Mouse (Mus musculus): Measurements from ENCODE around the gene Clca3a1.

Clca3a1 gene

DNA sequence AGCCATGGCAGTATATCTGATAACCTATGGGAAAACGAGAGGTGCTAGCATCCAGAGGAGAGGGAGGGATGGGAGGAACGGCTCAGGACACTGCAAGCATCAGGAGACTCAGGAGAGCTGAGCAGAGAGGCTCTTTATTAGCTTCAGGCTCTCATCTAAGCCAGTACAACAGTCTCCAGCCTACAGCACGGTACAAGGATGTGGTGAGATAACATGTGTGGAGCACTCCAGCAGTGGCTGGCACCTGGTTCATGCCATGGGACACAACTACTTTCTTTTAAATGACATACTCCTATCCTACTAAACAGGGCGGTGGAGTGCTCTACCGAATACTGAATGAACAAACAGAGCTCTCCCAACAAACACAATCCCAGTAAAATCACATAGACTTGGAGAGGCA lies 79.2 kb downstream of the Clca3a1 start:
- WGBS: 82% methylated on average over 5 of the region's 5 CpGs

DNA sequence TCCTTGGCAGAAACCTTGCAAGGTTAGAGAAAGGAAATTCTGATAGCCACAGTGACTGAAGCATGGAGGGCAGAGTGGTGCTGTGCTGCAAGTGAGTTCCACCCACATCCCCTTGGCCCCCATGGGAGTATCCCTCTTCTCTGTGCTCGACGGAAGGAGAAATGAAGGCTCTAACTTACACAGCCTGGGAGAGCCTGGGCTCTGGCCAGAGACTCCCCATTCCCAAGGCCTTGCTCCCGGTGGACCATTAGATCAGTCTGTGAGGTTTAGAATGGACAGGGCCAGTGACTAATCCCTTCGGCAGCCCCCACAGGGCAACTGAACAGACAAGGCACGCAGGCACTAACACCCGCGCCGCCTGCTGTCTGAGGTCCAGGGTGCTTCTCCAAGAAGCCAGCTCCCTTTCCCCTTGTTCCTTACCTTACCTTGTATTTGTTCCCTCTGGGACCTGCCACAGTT lies 81.0 kb downstream of the Clca3a1 start:
- WGBS: 84% methylated on average over 8 of the region's 8 CpGs

Measured in cerebral cortex, adult 2 months (tissue).